Mouse (Mus musculus): ENCODE measurements around the gene Sfrp2.

The Sfrp2 gene

GRCm38 (mm10) chr3:83773281-83773680 is 7.2 kb downstream of the Sfrp2 start:
- DNase-seq, result no peak

GRCm38 (mm10) chr3:83775403-83775802 is 9.3 kb downstream of the Sfrp2 start:
- DNase-seq, result no peak

GRCm38 (mm10) chr3:83781460-83782222 is 15.5 kb downstream of the Sfrp2 start:
- no peak for DNase-seq

GRCm38 (mm10) chr3:83783716-83784469 is 17.8 kb downstream of the Sfrp2 start:
- no peak for DNase-seq

- DNase-seq, result no peak
These were observed 18.6 kb downstream of the Sfrp2 start for GRCm38 (mm10) chr3:83784726-83785125.

GRCm38 (mm10) chr3:83787086-83787485 is 21.0 kb downstream of the Sfrp2 start:
- DNase-seq, result no peak

GRCm38 (mm10) chr3:83787776-83788305 is 21.7 kb downstream of the Sfrp2 start:
- no peak for DNase-seq

- DNase-seq, result no peak
These were observed 23.7 kb downstream of the Sfrp2 start for GRCm38 (mm10) chr3:83789651-83790451.

- no peak for DNase-seq
These were observed 25.3 kb downstream of the Sfrp2 start for GRCm38 (mm10) chr3:83791444-83791843.

GRCm38 (mm10) chr3:83797098-83797497 is 31.0 kb downstream of the Sfrp2 start:
- DNase-seq, result no peak

GRCm38 (mm10) chr3:83797828-83798227 is 31.7 kb downstream of the Sfrp2 start:
- DNase-seq, result peak; percentile 4

GRCm38 (mm10) chr3:83799486-83799885 is 33.4 kb downstream of the Sfrp2 start:
- no peak for DNase-seq

- no peak for DNase-seq
These were observed 35.6 kb downstream of the Sfrp2 start for GRCm38 (mm10) chr3:83801649-83802155.

- DNase-seq, result no peak
These were observed 42.4 kb downstream of the Sfrp2 start for GRCm38 (mm10) chr3:83808483-83808882.

- DNase-seq, result no peak
These were observed 45.9 kb downstream of the Sfrp2 start for GRCm38 (mm10) chr3:83811987-83812386.

GRCm38 (mm10) chr3:83812863-83813262 is 46.7 kb downstream of the Sfrp2 start:
- no peak for DNase-seq

- no peak for DNase-seq
These were observed 50.3 kb downstream of the Sfrp2 start for GRCm38 (mm10) chr3:83816372-83816925.

- no peak for DNase-seq
These were observed 57.7 kb downstream of the Sfrp2 start for GRCm38 (mm10) chr3:83823774-83824173.
